Mouse (Mus musculus) CH12.LX (cell line): ENCODE measurements at regions not wholly inside any gene's neighbourhood (a gene's known extent, or its start where the extent isn't known, plus 50 kb on each side); places are given as distances from the start of the nearest gene placed in this dataset.
A peak's percentile ranks its signal among the peaks of the same experiment; 100 is the strongest.

ENCODE experiments used
- DNase-seq: peaks from one replicate; pipeline ENCODE4 v3.0.0-alpha.2; 2013; ENCODE audit errors: extremely low read depth
- H3K27ac ChIP-seq: 2 replicates; pipeline ENCODE4 v1.5.1; 2012; ENCODE audit warnings: low read depth, mild to moderate bottlenecking, control low read depth, moderate library complexity; ENCODE audit not compliant: insufficient read depth
- H3K27me3 ChIP-seq: replicated peaks from 2 replicates; pipeline ENCODE3; 2012; ENCODE audit warnings: inconsistent platforms
- H3K36me3 ChIP-seq, 2 experiments: replicated peaks in 1 of 2; 2 replicates each; pipeline versions ENCODE3 to v1.6.1; 2012; ENCODE audit warnings: inconsistent platforms in 1 of 2, low read length in 1 of 2, mild to moderate bottlenecking in 1 of 2, mixed read lengths in 1 of 2, moderate library complexity in 1 of 2; ENCODE audit not compliant: control insufficient read depth in 1 of 2, insufficient read depth in 1 of 2
- H3K4me1 ChIP-seq, 2 experiments: 2 replicates each; pipeline ENCODE4 v1.6.1; 2012; ENCODE audit warnings: inconsistent platforms in 1 of 2, moderate library complexity in 1 of 2; ENCODE audit not compliant: insufficient read depth in 2 of 2, control insufficient read depth in 1 of 2
- H3K4me2 ChIP-seq: 2 replicates; pipeline ENCODE4 v1.6.1; 2012; ENCODE audit warnings: low read depth, mild to moderate bottlenecking, control low read depth; ENCODE audit not compliant: poor library complexity, insufficient read depth, severe bottlenecking
- H3K4me3 ChIP-seq, 3 experiments: fragments of 150-350 bp in 1 of 3; sonication (generic) in 1 of 3; replicated peaks in 1 of 3; 2 replicates each; pipeline versions ENCODE3 to v1.5.1; 2011 to 2012; ENCODE audit warnings: low read depth in 2 of 3, low read length in 2 of 3, mild to moderate bottlenecking in 2 of 3, moderate library complexity in 2 of 3, control low read depth in 1 of 3, improper control_type of control experiment in 1 of 3, inconsistent platforms in 1 of 3, mixed read lengths in 1 of 3; ENCODE audit not compliant: poor library complexity in 1 of 3
- H3K79me2 ChIP-seq: replicated peaks from 2 replicates; pipeline ENCODE4 v1.6.1; 2012; ENCODE audit warnings: mild to moderate bottlenecking, moderate library complexity; ENCODE audit not compliant: control insufficient read depth, poor library complexity, insufficient read depth, severe bottlenecking; ENCODE audit errors: extremely low read depth
- H3K9ac ChIP-seq: 2 replicates; pipeline ENCODE4 v1.6.1; 2012; ENCODE audit warnings: low read depth, mild to moderate bottlenecking, control low read depth, moderate library complexity; ENCODE audit not compliant: insufficient read depth
- H3K9me3 ChIP-seq: replicated peaks from 2 replicates; pipeline ENCODE3; 2012; ENCODE audit warnings: low read length, inconsistent platforms, mixed read lengths
- BHLHE40 ChIP-seq: IDR thresholded peaks from 2 replicates; pipeline ENCODE4 v1.6.1; 2011; ENCODE audit warnings: mild to moderate bottlenecking, low read depth, low read length, improper control_type of control experiment
- CHD2 ChIP-seq: IDR thresholded peaks from 2 replicates; pipeline ENCODE4 v1.6.1; 2011; ENCODE audit warnings: low read length, improper control_type of control experiment
- E2F4 ChIP-seq: IDR thresholded peaks from 2 replicates; pipeline ENCODE4 v1.6.1; 2011; ENCODE audit warnings: low read depth, low read length, improper control_type of control experiment; ENCODE audit not compliant: insufficient replicate concordance
- ELF1 ChIP-seq: IDR thresholded peaks from 2 replicates; pipeline ENCODE4 v1.6.1; 2014; ENCODE audit warnings: low read depth, mild to moderate bottlenecking, inconsistent platforms, low read length, improper control_type of control experiment
- ETS1 ChIP-seq: conservative IDR thresholded peaks from 2 replicates; pipeline ENCODE4 v1.6.1; 2012; ENCODE audit warnings: low read depth, mild to moderate bottlenecking, inconsistent platforms, low read length, improper control_type of control experiment, moderate library complexity
- IRF4 ChIP-seq: IDR thresholded peaks from 2 replicates; pipeline ENCODE4 v1.6.1; 2014; ENCODE audit warnings: low read depth, mild to moderate bottlenecking, inconsistent platforms, low read length, improper control_type of control experiment
- KAT2A ChIP-seq: IDR thresholded peaks from 2 replicates; pipeline ENCODE4 v1.6.1; 2012; ENCODE audit warnings: low read length, improper control_type of control experiment, inconsistent platforms; ENCODE audit not compliant: insufficient replicate concordance
- MAX ChIP-seq: IDR thresholded peaks from 2 replicates; pipeline ENCODE4 v1.6.1; 2011; ENCODE audit warnings: low read length, improper control_type of control experiment
- MYC ChIP-seq: IDR thresholded peaks from 2 replicates; pipeline ENCODE4 v1.6.1; 2011; ENCODE audit warnings: low read depth, mild to moderate bottlenecking, improper control_type of control experiment, low read length
- NRF1 ChIP-seq: IDR thresholded peaks from 2 replicates; pipeline ENCODE4 v1.6.1; 2014; ENCODE audit warnings: low read depth, mild to moderate bottlenecking, inconsistent platforms, low read length, improper control_type of control experiment, moderate library complexity
- POLR2A ChIP-seq: IDR thresholded peaks from 2 replicates; pipeline ENCODE4 v1.6.1; 2011; ENCODE audit warnings: low read depth, mild to moderate bottlenecking, improper control_type of control experiment, low read length
- RAD21 ChIP-seq: IDR thresholded peaks from 2 replicates; pipeline ENCODE4 v1.6.1; 2011; ENCODE audit warnings: low read depth, mild to moderate bottlenecking, low read length, improper control_type of control experiment, moderate library complexity
- RCOR1 ChIP-seq: conservative IDR thresholded peaks from 2 replicates; pipeline ENCODE4 v1.6.1; 2012; ENCODE audit warnings: low read depth, mild to moderate bottlenecking, inconsistent platforms, low read length, improper control_type of control experiment
- SMC3 ChIP-seq: IDR thresholded peaks from 2 replicates; pipeline ENCODE4 v1.6.1; 2011; ENCODE audit warnings: low read depth, low read length, improper control_type of control experiment
- TBP ChIP-seq: conservative IDR thresholded peaks from 2 replicates; pipeline ENCODE4 v1.6.1; 2011; ENCODE audit warnings: low read depth, low read length, improper control_type of control experiment
- TCF12 ChIP-seq: IDR thresholded peaks from 2 replicates; pipeline ENCODE4 v1.6.1; 2014; ENCODE audit warnings: low read depth, mild to moderate bottlenecking, inconsistent platforms, low read length, improper control_type of control experiment
- UBTF ChIP-seq: IDR thresholded peaks from 2 replicates; pipeline ENCODE4 v1.6.1; 2012; ENCODE audit warnings: low read depth, mild to moderate bottlenecking, inconsistent platforms, low read length, improper control_type of control experiment, moderate library complexity
- USF1 ChIP-seq: IDR thresholded peaks from 2 replicates; pipeline ENCODE4 v1.6.1; 2014; ENCODE audit warnings: low read depth, mild to moderate bottlenecking, inconsistent platforms, low read length, improper control_type of control experiment
- USF2 ChIP-seq: conservative IDR thresholded peaks from 2 replicates; pipeline ENCODE4 v1.6.1; 2011; ENCODE audit warnings: low read depth, low read length, improper control_type of control experiment
- ZC3H11A ChIP-seq: IDR thresholded peaks from 2 replicates; pipeline ENCODE4 v1.6.1; 2012; ENCODE audit warnings: low read depth, mild to moderate bottlenecking, inconsistent platforms, low read length, improper control_type of control experiment
- ZMIZ1 ChIP-seq: IDR thresholded peaks from 2 replicates; pipeline ENCODE4 v1.6.1; 2012; ENCODE audit warnings: low read depth, mild to moderate bottlenecking, inconsistent platforms, low read length, improper control_type of control experiment
- ZNF384 ChIP-seq: IDR thresholded peaks from 2 replicates; pipeline ENCODE4 v1.6.1; 2012; ENCODE audit warnings: low read depth, low read length, improper control_type of control experiment, inconsistent platforms
- dilution Hi-C: fragments of 300-500 bp; cut with MboI; formaldehyde crosslinking; loops from 2 replicates; pipeline ENCODE4 v1.14.3; 2020; ENCODE audit warnings: low sequenced_read_pairs; ENCODE audit not compliant: extremely low pct_unique_long_range_greater_than_20kb, extremely low pct_ligation_motif_present
- in situ Hi-C: fragments of 300-500 bp; cut with MboI; formaldehyde crosslinking; loops from 3 replicates; pipeline ENCODE4 v1.14.3; 2019; ENCODE audit warnings: low sequenced_read_pairs, low pct_ligation_motif_present, low pct_unique_long_range_greater_than_20kb, mixed read lengths

DNA sequence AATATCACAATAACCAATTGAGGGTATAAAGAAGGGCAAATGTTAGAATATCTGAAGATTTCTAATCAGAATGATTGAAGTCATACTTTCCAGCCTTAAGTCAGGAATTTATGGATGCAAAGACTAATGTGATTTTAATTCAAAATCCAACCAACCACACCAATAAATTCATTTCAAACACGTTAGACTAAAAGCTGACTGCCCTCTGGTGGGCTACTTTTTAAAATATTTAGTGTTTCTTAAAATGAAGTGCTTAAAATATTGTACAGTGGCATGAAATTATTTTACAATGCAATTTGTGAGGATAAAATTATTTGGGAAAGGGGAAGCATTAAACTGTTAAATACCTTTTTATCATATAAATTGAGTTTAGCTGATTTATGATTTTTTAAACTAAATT lies 154.4 kb upstream of the Sp4 start (continued):
- TF ChIP-seq MYC (no peak), CHD2 (no peak), ZMIZ1 (no peak), RAD21 (peak; percentile 46), USF2 (no peak), NRF1 (no peak), RCOR1 (no peak), USF1 (no peak), MAX (no peak), ZNF384 (no peak), IRF4 (no peak)

DNA sequence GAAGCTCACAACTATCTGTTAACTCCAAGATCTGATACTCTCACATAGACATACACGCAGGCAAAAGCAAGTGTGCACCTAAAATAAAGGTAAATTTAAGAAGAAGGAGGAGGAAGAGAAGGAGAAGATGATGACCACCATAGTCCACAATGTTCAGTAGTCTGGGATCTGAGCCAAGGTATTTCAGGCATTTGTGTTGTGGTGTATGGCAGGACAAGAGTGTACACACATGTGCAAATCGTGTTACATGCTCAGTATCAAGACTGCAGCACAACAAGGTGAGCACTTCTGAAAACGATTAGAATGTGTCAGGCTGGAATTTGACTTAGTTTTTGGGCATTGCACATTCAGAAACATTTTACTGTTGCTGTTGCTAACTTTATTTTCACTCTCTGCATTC lies 138.4 kb upstream of the Sp4 start:
- TF ChIP-seq SMC3: no peak
- no peak for TF ChIP-seq ZMIZ1
- no peak for TF ChIP-seq ELF1
- no peak for TF ChIP-seq POLR2A
- TF ChIP-seq ZC3H11A: no peak
- no peak for TF ChIP-seq RAD21
- no peak for TF ChIP-seq ETS1
- no peak for TF ChIP-seq TBP
- TF ChIP-seq MYC: no peak
- in situ Hi-C loops: no loop called here

DNA sequence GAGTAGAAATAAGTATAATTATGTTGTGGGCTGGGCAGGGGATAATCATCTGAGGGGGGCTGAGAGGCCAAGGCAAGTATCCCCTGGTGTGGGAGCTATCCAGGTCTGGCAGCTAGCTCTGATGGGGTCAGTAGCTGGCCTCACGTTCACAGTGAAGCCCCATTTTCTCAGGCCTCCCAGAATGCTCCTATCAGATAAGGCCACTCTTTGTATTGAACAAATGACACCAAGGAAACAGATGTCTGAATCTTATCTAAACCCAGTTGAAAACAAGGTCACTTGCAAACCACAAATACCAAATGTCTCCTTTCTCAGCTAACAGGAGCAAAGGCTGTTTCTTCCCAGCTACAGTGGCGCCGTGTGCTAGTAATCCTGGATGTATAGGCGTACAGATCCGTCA lies 137.6 kb upstream of the Sp4 start:
- H3K4me3 ChIP-seq: no peak overlapping the region
- H3K36me3 ChIP-seq: no peaks in the 10 kb centered on the region
- no peaks in the 10 kb centered on the region for H3K9me3 ChIP-seq
- H3K27ac ChIP-seq: no peak overlapping the region
- no peak for DNase-seq
- dilution Hi-C loops: no loop called here
- in situ Hi-C loops: no loop called here
- no peak overlapping the region for H3K4me2 ChIP-seq
- H3K9ac ChIP-seq: no peak overlapping the region
- no peaks in the 10 kb centered on the region for H3K27me3 ChIP-seq
- no peaks in the 10 kb centered on the region for H3K79me2 ChIP-seq
- no peaks in the 10 kb centered on the region for H3K4me1 ChIP-seq
- TF ChIP-seq BHLHE40 (no peak), USF1 (no peak), UBTF (no peak), ZC3H11A (no peak), E2F4 (no peak), KAT2A (no peak), TCF12 (no peak), IRF4 (no peak), NRF1 (no peak)

More for the DNA sequence above, 138.4 kb upstream of the Sp4 start:
- Histone ChIP-seq H3K4me2 (no peak overlapping the region), H3K9ac (no peak overlapping the region), H3K4me3 (no peak overlapping the region), H3K27ac (no peak overlapping the region), H3K27me3 (no peaks in the 10 kb centered on the region), H3K36me3 (no peaks in the 10 kb centered on the region), H3K79me2 (no peaks in the 10 kb centered on the region), H3K4me1 (no peaks in the 10 kb centered on the region), H3K9me3 (no peaks in the 10 kb centered on the region)
- dilution Hi-C loops: no loop called here
- no peak for DNase-seq
